Mouse (Mus musculus) embryo, embryonic 11 days (tissue): ENCODE data around the gene Tcstv1.
"Not testable (repeated sequence)": the region's sequence is repeated elsewhere in the genome, so short reads cannot be mapped to it uniquely, and the experiment has no call there.

Source experiments
- DNase-seq: peaks from one replicate; pipeline ENCODE4 v3.0.0-alpha.2; 2015

Tcstv1 gene

DNA sequence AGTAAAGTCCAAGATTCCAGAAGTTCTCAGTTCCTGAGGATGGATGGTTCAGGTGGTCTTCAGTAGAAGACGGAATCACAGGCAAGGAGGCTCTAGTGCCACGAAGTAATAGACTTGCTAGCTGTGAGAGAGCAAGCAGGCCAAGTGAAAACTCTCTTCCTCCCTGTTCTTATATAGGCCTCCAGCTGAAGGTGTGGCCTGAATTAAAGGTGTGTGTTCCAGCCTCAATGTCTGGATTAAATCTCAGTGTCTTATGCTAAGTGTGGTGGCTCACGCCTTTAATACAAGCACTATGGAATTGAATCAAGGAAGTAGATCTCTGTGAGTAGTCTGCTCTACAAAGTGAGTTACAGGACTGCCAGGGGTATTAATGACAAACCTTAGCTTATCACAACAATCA, at the start of gene Tcstv1:
Gene Tcstv1 (minus strand): TSS at position 101 of the 400 bp plus-strand sequence.
- not testable (repeated sequence) for DNase-seq

DNA sequence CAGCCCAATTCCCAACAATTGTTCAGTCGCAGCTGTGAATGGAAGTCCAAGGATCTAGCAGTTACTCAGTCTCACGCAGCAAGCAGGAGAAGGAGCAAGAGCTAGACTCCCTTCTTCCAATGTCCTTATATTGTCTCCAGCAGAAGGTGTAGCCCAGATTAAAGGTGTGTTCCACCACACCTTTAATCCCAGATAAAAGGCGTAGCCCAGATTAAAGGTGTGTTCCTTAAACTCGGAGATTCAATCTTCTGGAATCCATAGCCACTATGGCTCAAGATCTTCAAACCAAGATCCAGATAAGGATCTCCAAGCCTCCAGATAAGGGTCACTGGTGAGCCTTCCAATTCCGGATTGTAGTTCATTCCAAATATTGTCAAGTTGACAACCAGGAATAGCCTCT, 34.6 kb upstream of the Tcstv1 start, which contains the start of gene Gm21761:
Gene Gm21761 (minus strand): TSS at position 101 of the 400 bp plus-strand sequence.
- not testable (repeated sequence) for DNase-seq

DNA sequence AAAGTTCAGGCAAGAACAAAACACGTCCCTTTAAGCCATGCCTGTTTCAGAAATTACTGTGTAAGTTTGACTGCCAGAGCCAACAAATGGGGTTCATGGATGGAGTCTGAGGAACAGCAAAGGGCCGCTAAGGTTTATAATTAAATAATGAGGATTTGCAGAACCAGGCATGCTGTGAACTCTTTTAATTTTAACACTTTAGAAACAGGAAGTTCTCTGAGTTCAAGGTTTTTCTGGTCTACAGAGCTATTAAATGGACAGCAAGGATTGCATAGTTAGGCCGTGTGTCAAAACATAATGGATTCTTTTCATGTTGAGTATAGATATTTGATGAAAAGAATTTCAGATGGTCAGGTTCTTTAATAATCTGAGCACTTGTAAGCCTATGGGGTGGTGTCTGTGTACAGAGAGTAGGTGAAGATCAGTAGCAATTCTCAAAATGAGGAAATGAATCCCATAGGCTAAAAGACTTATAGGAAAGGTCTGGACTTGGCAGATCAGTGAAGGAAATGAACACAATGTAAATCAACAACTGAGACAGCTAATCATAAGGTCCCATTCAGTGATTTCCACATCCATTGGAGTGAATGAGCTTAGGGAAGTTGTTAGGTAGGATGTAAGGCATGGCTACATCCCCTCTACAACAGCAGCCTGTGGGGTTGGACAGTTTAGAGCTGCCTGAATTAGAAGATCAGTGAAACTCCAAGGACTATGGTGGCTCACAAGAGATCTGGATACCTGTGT, 30.2 kb upstream of the Tcstv1 start:
- not testable (repeated sequence) for DNase-seq

DNA sequence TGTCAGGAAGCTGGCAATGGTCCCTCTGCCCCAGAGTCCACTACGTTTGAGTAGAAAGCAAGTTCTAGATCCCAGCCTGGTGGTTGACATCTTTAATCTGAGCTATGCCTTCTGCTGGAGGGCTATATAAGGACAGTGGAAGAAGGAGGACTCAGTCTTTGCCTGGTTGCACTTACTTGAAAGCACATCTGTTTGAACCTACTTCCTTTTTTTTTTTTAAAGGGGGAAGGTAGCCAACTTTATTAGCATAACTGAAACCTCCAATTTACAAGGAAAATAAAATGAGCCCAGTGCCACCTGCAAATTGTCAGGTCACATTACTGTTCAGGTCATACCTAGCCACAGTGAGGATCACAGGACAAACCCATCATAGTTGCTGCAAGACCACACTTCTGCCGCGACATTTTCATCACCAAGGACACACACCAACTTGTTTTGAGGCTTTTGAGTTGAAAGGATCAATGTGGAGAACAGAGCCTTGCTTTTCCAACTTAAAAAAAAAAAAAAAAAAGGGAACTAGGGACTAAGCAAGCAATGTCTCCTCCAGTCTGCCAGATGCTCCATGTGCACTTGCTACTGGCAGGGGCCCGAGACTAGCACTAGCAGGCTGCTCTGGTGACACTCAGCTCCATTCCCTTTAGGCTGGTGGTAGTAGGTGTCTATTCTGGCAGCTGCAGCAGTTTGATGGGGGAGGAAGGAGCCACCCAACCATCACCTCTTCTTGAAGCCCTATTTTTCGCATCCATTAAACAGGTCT, 22.6 kb upstream of the Tcstv1 start:
- not testable (repeated sequence) for DNase-seq

DNA sequence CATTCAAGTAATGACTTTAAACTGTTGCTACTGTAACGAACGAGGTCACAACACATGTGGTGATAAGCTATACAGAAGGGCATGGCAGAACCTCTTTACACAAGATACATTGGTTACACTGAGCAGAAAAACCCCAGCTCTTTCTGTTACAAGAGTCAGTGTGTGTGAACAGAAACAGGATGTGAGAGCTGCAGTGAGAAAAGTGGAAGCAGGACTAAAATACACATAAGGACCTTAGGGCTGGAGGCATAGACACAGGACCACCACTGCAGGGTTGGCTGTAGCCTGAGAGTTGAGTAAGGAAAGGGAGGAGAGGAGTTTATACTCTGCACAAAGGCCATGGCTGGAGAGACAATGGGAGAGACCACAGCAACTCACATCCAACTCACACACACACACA, 21.9 kb upstream of the Tcstv1 start:
- not testable (repeated sequence) for DNase-seq

DNA sequence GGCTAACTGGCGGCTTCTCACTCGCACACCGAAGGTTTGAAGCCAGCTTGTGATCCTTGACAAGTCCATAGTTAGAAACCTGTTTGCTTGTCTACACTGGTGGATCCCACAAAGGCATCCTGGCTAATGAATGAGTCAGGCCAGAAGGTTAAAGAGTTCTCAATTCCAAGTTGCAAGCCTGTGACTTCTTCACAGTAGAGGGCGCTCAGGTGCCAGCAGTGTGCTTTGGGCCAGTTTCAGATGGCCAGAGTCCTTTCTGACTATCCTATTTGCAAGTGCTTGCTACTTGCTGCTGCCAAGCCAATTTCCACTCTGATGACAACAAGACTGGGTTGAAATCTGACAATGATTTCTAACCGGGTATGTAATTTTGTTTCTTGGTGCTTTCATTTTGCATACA, 4.0 kb upstream of the Tcstv1 start:
- not testable (repeated sequence) for DNase-seq

DNA sequence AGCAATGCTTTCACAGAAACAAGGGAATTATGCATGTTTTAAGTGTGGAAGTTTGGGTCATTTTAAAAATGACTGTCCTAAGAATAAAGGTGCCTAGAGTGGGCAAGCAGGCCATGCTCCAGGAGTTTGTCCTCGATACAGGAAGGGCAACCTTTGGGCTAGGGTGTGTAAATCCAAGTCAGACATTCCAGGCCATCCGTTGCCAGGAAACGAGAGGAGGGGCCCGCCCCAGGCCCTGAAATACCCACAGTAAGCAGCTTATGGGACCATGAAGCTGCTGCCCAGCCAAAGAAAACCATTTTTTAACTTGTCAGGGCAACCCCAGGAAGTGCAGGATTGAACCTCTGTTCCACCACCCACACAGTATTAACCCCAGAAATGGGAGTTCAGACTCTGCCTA, 7.7 kb downstream of the Tcstv1 start:
- DNase-seq = peak; percentile 21

DNA sequence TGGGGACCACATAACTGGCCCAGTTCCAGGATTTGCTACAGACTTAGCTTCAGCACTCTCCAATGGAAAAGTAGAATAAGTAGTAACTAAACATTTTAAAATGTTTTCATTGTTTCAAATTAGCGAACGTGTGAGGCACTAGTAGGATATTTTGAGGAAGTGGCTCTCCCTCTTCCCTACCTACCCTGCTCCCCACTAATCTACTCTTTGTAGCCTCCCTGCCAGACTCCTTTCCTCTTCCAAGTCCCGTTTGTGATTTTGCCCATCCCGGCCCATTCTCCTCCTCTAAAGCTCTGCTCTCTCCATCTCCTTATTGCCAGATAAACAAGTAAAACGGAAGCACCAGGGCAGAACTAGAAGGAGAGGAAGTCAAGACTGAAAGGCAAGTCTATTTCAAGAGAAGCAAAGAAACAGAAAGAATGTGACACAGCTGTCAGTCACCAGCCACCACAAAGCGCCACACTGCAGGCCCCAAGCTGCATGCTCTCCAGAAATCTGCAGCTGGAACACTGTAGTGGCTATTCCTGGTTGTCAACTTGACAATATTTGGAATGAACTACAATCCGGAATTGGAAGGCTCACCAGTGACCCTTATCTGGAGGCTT, 30.1 kb downstream of the Tcstv1 start:
- not testable (repeated sequence) for DNase-seq

DNA sequence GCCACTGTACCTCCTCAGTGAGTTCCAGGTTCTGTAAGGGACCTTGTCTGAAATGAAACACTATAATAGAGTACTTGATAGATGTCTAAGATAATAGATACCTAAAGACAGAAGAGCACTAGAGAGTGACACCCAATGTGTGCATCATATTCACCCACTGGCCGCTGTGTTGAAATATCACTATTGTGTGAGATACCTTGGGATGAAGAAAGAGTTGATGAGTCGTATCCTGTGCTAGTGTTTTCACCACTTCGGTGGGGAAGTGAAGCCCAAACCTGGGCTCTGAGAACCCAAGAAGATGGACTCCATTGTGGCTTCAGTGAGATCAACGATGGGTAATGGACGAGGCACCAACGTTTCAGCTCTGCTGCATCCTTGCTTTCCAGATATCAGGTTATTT, 32.2 kb downstream of the Tcstv1 start:
- not testable (repeated sequence) for DNase-seq
